In the genomic region with DNA sequence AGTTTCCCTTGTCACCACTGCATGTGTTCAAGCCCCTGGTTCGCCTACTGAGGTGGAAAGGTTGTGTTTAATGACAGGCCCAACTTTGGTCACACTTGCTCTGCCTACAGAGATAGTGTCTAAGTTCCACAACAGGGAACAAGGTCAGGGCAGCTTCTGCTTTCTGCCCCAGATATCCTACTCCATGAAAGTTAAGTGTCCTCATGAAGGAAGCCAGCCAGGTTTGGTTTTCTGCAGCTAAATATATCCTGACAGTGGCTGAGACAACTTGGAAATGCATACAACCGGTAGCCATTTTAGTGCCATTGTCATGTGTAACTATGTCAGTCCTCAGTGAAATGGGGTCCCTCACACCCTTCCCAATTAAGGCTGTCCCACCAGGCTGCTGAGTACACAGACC, we compare ENCODE assay signal across 18 mouse cellular contexts.
A peak's percentile ranks its signal among the peaks of the same experiment; 100 is the strongest.
DNase-seq lines count a peak whose midpoint lies in the region; ATAC-seq and TF ChIP-seq lines count a peak whose summit lies in the region.
"Had no signal": no experiment of that assay in that cellular context is flagged by ENCODE, and none has a peak within 500 bp of the region (broad histone marks: within the 10 kb centered on the region; RNA-seq: fewer than 3 reads in every experiment).

No protein-coding gene starts in this region.

- H3K4me2 ChIP-seq in lung, embryonic 14.5 days: no peak overlapping the region
- H3K4me2 ChIP-seq in heart, embryonic 14.5 days (ENCODE audit: low read length): no peak overlapping the region
- H3K4me2 ChIP-seq in liver, embryonic 15.5 days: no peak overlapping the region
- no peak overlapping the region for H3K4me2 ChIP-seq in forebrain, embryonic 13.5 days
- H3K4me2 ChIP-seq: hindbrain, embryonic 14.5 days; neural tube, embryonic 15.5 days had no signal

- H3K9me3 ChIP-seq in lung, embryonic 14.5 days (ENCODE audit: low read depth, low read length): no peaks in the 10 kb centered on the region
- H3K9me3 ChIP-seq in heart, embryonic 14.5 days (ENCODE audit: control insufficient read depth, low read length): no peaks in the 10 kb centered on the region
- no peaks in the 10 kb centered on the region for H3K9me3 ChIP-seq in liver, embryonic 15.5 days (replicated peaks)
- H3K9me3 ChIP-seq in forebrain, embryonic 13.5 days (replicated peaks): no peaks in the 10 kb centered on the region
- H3K9me3 ChIP-seq: megakaryocyte, embryonic 14.5 days; neural tube, embryonic 15.5 days had no signal

- H3K36me3 ChIP-seq in lung, embryonic 14.5 days (ENCODE audit: insufficient read depth): peaks cover 80% of the 10 kb centered on the region
- H3K36me3 ChIP-seq in heart, embryonic 14.5 days (ENCODE audit: control insufficient read depth, insufficient read depth, low read length): peaks cover 84% of the 10 kb centered on the region
- peaks cover 7% of the 10 kb centered on the region; the same call in 1 of the 2 replicates for H3K36me3 ChIP-seq in liver, embryonic 15.5 days (replicated peaks)
- peaks cover 22% of the 10 kb centered on the region for H3K36me3 ChIP-seq in forebrain, embryonic 13.5 days (ENCODE audit: poor library complexity, severe bottlenecking)

- peaks cover 19% of the 10 kb centered on the region; the same call in 1 of the 2 replicates for H3K4me1 ChIP-seq in lung, embryonic 14.5 days (ENCODE audit: insufficient read depth)
- peaks cover 48 to 85% of the 10 kb centered on the region in 2 experiments for H3K4me1 ChIP-seq in heart, embryonic 14.5 days (ENCODE audit: control insufficient read depth in 2 of 2, insufficient read depth in 2 of 2, low read length in 2 of 2)
- peaks cover 71% of the 10 kb centered on the region for H3K4me1 ChIP-seq in liver, embryonic 15.5 days (replicated peaks)
- H3K4me1 ChIP-seq in cerebellum, adult 2 months (ENCODE audit: control insufficient read depth, insufficient read depth, low read length): no peaks in the 10 kb centered on the region; the same call in none of the 2 replicates
- peaks cover 8% of the 10 kb centered on the region; the same call in 1 of the 2 replicates for H3K4me1 ChIP-seq in forebrain, embryonic 13.5 days

- TF ChIP-seq CTCF in gastrocnemius, adult 2 months (IDR thresholded peaks at IDR 0.05): no peak
- TF ChIP-seq CTCF in lung, embryonic 14.5 days (IDR thresholded peaks at IDR 0.05; ENCODE audit: low read depth): no peak
- TF ChIP-seq CTCF in cerebellum, adult 2 months (IDR thresholded peaks at IDR 0.05; ENCODE audit: borderline replicate concordance, insufficient read depth, low read depth, low read length): no peak

- no peak for TF ChIP-seq POLR2A in cerebellum, adult 2 months (IDR thresholded peaks at IDR 0.05; ENCODE audit: borderline replicate concordance, insufficient read depth, low read length)

- WGBS in lung, embryonic 14.5 days: 86% methylated on average over 2 of the region's 2 CpGs
- WGBS in heart, embryonic 14.5 days: 59% methylated on average over 2 of the region's 2 CpGs
- 87% methylated on average over 2 of the region's 2 CpGs for WGBS in liver, embryonic 15.5 days (ENCODE audit: insufficient replicate concordance)
- 96% methylated on average over 2 of the region's 2 CpGs for WGBS in cerebellum, adult 2 months
- WGBS in forebrain, embryonic 13.5 days: 94% methylated on average over 2 of the region's 2 CpGs

- no peak overlapping the region for H3K9ac ChIP-seq in lung, embryonic 14.5 days
- no peak overlapping the region for H3K9ac ChIP-seq in heart, embryonic 14.5 days (ENCODE audit: low read length)
- 0 out of 2 replicates have a peak overlapping the region, but pooled peaks have one; percentile 4 for H3K9ac ChIP-seq in liver, embryonic 15.5 days
- H3K9ac ChIP-seq in forebrain, embryonic 13.5 days: no peak overlapping the region
- H3K9ac ChIP-seq: hindbrain, embryonic 14.5 days; liver, embryonic 14.5 days; neural tube, embryonic 15.5 days had no signal

- no peak for ATAC-seq in lung, embryonic 14.5 days (ENCODE audit: insufficient read depth)
- ATAC-seq in heart, embryonic 14.5 days (ENCODE audit: insufficient number of reproducible peaks, insufficient read depth, low FRiP score, low read depth): no peak
- ATAC-seq in liver, embryonic 15.5 days (ENCODE audit: insufficient read depth): no peak
- no peak for ATAC-seq in forebrain, embryonic 13.5 days
- ATAC-seq: forebrain, embryonic 14.5 days had no signal

- intact Hi-C loops in gastrocnemius, adult 2 months (cut with DNase I): loop anchor here (1.0 to 2.0 kb wide), 2 partner anchors 70 to 120 kb away; no protein-coding TSS in a partner anchor

- H3K4me3 ChIP-seq in gastrocnemius, adult 2 months: no peak overlapping the region; the same call in 1 of the 2 replicates
- H3K4me3 ChIP-seq in lung, embryonic 14.5 days (ENCODE audit: low read depth, low read length): no peak overlapping the region
- no peak overlapping the region for H3K4me3 ChIP-seq in heart, embryonic 14.5 days (ENCODE audit: control insufficient read depth in 1 of 2, insufficient read depth in 1 of 2, low read depth in 1 of 2, low read length in 2 of 2)
- no peak overlapping the region for H3K4me3 ChIP-seq in liver, embryonic 15.5 days (replicated peaks)
- no peak overlapping the region for H3K4me3 ChIP-seq in cerebellum, adult 2 months (replicated peaks; ENCODE audit: insufficient read depth, low read depth, low read length)
- H3K4me3 ChIP-seq in forebrain, embryonic 13.5 days: no peak overlapping the region
- H3K4me3 ChIP-seq: megakaryocyte, embryonic 14.5 days; neural tube, embryonic 15.5 days had no signal

- peak; percentile 47 for DNase-seq in gastrocnemius, adult 2 months
- no peak for DNase-seq in gastrocnemius, postnatal 4 days (ENCODE audit: low spot score in 2 of 2)
- no peak for DNase-seq in lung, embryonic 14.5 days
- no peak for DNase-seq in lung, postnatal 14 days
- no peak for DNase-seq in cerebellum, adult 2 months
- DNase-seq: adrenal gland, postnatal 25 days; cerebellum, postnatal 36 days; kidney, adult 11 months; kidney, postnatal 36 days; thymus, adult 18-20 months had no signal

- H3K27me3 ChIP-seq in lung, embryonic 14.5 days (ENCODE audit: insufficient read depth, low read length): no peaks in the 10 kb centered on the region
- H3K27me3 ChIP-seq in heart, embryonic 14.5 days (ENCODE audit: control insufficient read depth, insufficient read depth, low read length): no peaks in the 10 kb centered on the region
- H3K27me3 ChIP-seq in liver, embryonic 15.5 days: no peaks in the 10 kb centered on the region
- no peaks in the 10 kb centered on the region for H3K27me3 ChIP-seq in cerebellum, adult 2 months (ENCODE audit: control insufficient read depth, insufficient read depth, low read length)
- no peaks in the 10 kb centered on the region for H3K27me3 ChIP-seq in forebrain, embryonic 13.5 days
- H3K27me3 ChIP-seq: megakaryocyte, embryonic 14.5 days; neural tube, embryonic 15.5 days had no signal

- H3K27ac ChIP-seq in gastrocnemius, adult 2 months: peak overlapping the region; percentile 95
- 0 out of 2 replicates have a peak overlapping the region, but pooled peaks have one; percentile 20 for H3K27ac ChIP-seq in lung, embryonic 14.5 days (ENCODE audit: low read depth)
- peak overlapping the region; percentile 80 to 97 for H3K27ac ChIP-seq in heart, embryonic 14.5 days (replicated peaks in 1 of 2; ENCODE audit: control insufficient read depth in 1 of 2, insufficient read depth in 1 of 2, low read depth in 2 of 2, low read length in 2 of 2)
- H3K27ac ChIP-seq in liver, embryonic 15.5 days (replicated peaks): peak overlapping the region; percentile 78
- no peak overlapping the region for H3K27ac ChIP-seq in cerebellum, adult 2 months (ENCODE audit: insufficient read depth, low read length)
- no peak overlapping the region for H3K27ac ChIP-seq in forebrain, embryonic 13.5 days
- H3K27ac ChIP-seq: hindbrain, embryonic 14.5 days; neural tube, embryonic 15.5 days had no signal

Comparison
In these comparisons a context has a peak if more than half of its experiments do, and no peak if none do; other contexts are left out.
1. H3K27ac ChIP-seq: peak in gastrocnemius, adult 2 months (single experiment), lung, embryonic 14.5 days (single experiment), heart, embryonic 14.5 days (2 of 2) and liver, embryonic 15.5 days (single experiment); none in cerebellum, adult 2 months (single experiment) and forebrain, embryonic 13.5 days (single experiment).